Mouse (Mus musculus) layer of hippocampus, postnatal 36 days (tissue): ENCODE measurements at regions not wholly inside any gene's neighbourhood (a gene's known extent, or its start where the extent isn't known, plus 50 kb on each side); places are given as distances from the start of the nearest gene placed in this dataset.

Experiments
- DNase-seq, 2 experiments: peaks; one replicate each; pipeline ENCODE4 v3.0.0; 2022
- microRNA-seq, 2 experiments: library from miRNA; unstranded; fragments of <30 nt; microRNA quantifications; one replicate each; pipeline ENCODE4 v1.2.0; 2021

DNA sequence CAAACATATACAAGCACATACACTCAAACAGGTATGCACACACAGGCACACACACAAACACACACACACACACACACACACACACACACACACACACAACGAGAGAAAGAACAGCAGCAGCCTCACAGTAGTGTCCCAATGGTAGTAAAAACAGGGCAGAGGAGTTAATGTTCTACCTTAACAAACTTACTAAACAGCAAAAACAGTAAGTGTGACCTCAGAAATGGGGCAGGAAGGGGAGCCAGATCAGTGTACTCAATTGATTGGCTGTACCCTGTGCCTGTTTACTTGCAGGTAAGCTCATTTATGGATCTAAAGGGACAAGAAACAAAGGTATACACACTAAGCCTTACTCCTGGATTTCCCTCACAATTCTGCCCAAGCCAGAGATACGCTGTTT is 53.6 kb upstream of the Ell2 start:
- DNase-seq, result no peak

Small RNA genes lying in the stretch of these regions (microRNA-seq; reads per million reads assigned to microRNA genes)
- 0 reads per million in 2 experiments for gene Mir682
